Mouse (Mus musculus) embryonic facial prominence, embryonic 10.5 days (tissue): ENCODE measurements around the gene Bcdin3d. TPM values are rescaled to one million over a fixed set of nuclear protein-coding genes. Genes with fewer than 3 reads are reported as not detected.

Source experiments
- DNase-seq: peaks from one replicate; pipeline ENCODE4 v3.0.0-alpha.2; 2017; ENCODE audit warnings: low spot score
- H3K27ac ChIP-seq: fragments of 300-500 bp; sonication (generic); replicated peaks from 2 replicates; pipeline ENCODE4 v1.5.1; 2016; ENCODE audit warnings: mild to moderate bottlenecking
- H3K27me3 ChIP-seq: fragments of 300-500 bp; sonication (generic); replicated peaks from 2 replicates; pipeline ENCODE4 v1.6.1; 2016; ENCODE audit warnings: low read depth, mild to moderate bottlenecking; ENCODE audit not compliant: poor library complexity, severe bottlenecking
- H3K36me3 ChIP-seq: fragments of 300-500 bp; sonication (generic); replicated peaks from 2 replicates; pipeline ENCODE4 v1.6.1; 2016; ENCODE audit warnings: mild to moderate bottlenecking, moderate library complexity
- H3K4me1 ChIP-seq: fragments of 300-500 bp; sonication (generic); 2 replicates; pipeline ENCODE4 v1.6.1; 2016
- H3K4me3 ChIP-seq: fragments of 300-500 bp; sonication (generic); 2 replicates; pipeline ENCODE4 v1.5.1; 2016; ENCODE audit warnings: mild to moderate bottlenecking, moderate library complexity
- H3K9me3 ChIP-seq: fragments of 300-500 bp; sonication (generic); 2 replicates; pipeline ENCODE4 v1.6.1; 2016; ENCODE audit warnings: mild to moderate bottlenecking
- WGBS: fragments of 180-500 bp; shearing (Covaris S2); methylation state at CpG from one replicate; pipeline ENCODE4 v1.1.7; 2016; 5-methylcytosine and 5-hydroxymethylcytosine counted together
- polyA plus RNA-seq: library from polyadenylated mRNA; unstranded; fragments of >200 nt; fragmentation: Nextera tagmentation; extraction: Ambion mirVana; gene quantifications from 2 replicates; pipeline ENCODE4 v1.2.1, GENCODE M21; 2016

The Bcdin3d gene
- polyA plus RNA-seq, 1 experiment from 2014 or later, result 16.0 TPM

- no peaks in the 10 kb centered on the region for H3K9me3 ChIP-seq
- H3K4me3 ChIP-seq, result no peak overlapping the region
- H3K27me3 ChIP-seq, result no peaks in the 10 kb centered on the region
- WGBS, result 95% methylated on average over 10 of the region's 10 CpGs
- H3K4me1 ChIP-seq, result peaks cover 37% of the 10 kb centered on the region
- H3K36me3 ChIP-seq, result peaks cover 91% of the 10 kb centered on the region
- H3K27ac ChIP-seq, result 0 out of 2 replicates have a peak overlapping the region, but pooled peaks have one; percentile 30
- DNase-seq, result no peak
Measured at GRCm38 (mm10) chr15:99431063-99431462, 43.5 kb downstream of the Bcdin3d start.

- Histone ChIP-seq H3K36me3 (peaks cover 94% of the 10 kb centered on the region), H3K9me3 (no peaks in the 10 kb centered on the region)
Measured at GRCm38 (mm10) chr15:99430394-99430793, 44.1 kb downstream of the Bcdin3d start.

GRCm38 (mm10) chr15:99423884-99424283 lies 50.6 kb downstream of the Bcdin3d start:
- Histone ChIP-seq H3K27me3 (no peaks in the 10 kb centered on the region), H3K4me1 (peaks cover 30% of the 10 kb centered on the region), H3K4me3 (no peak overlapping the region), H3K9me3 (no peaks in the 10 kb centered on the region), H3K27ac (peak overlapping the region; percentile 36; the same call in 1 of the 2 replicates), H3K36me3 (peaks cover 77% of the 10 kb centered on the region)
- DNase-seq, result no peak
- WGBS, result 93% methylated on average over 9 of the region's 9 CpGs

More at GRCm38 (mm10) chr15:99430394-99430793, 44.1 kb downstream of the Bcdin3d start:
- WGBS, result 86% methylated on average over 8 of the region's 8 CpGs
- H3K4me3 ChIP-seq, result no peak overlapping the region
- no peak for DNase-seq
- H3K27ac ChIP-seq, result peak overlapping the region; percentile 30
- H3K27me3 ChIP-seq, result no peaks in the 10 kb centered on the region
- peaks cover 32% of the 10 kb centered on the region for H3K4me1 ChIP-seq

- DNase-seq, result no peak
- Histone ChIP-seq H3K27ac (no peak overlapping the region; the same call in 1 of the 2 replicates), H3K4me1 (peaks cover 30% of the 10 kb centered on the region), H3K36me3 (peaks cover 70% of the 10 kb centered on the region), H3K27me3 (no peaks in the 10 kb centered on the region), H3K4me3 (no peak overlapping the region), H3K9me3 (no peaks in the 10 kb centered on the region)
- WGBS, result 94% methylated on average over 10 of the region's 10 CpGs
Measured at GRCm38 (mm10) chr15:99423131-99423530, 51.4 kb downstream of the Bcdin3d start.

GRCm38 (mm10) chr15:99422551-99422950 lies 52.0 kb downstream of the Bcdin3d start:
- WGBS, result 92% methylated on average over 23 of the region's 23 CpGs
- peaks cover 35% of the 10 kb centered on the region for H3K4me1 ChIP-seq
- no peak for DNase-seq
- H3K9me3 ChIP-seq, result no peaks in the 10 kb centered on the region
- H3K27me3 ChIP-seq, result no peaks in the 10 kb centered on the region
- H3K27ac ChIP-seq, result peak overlapping the region; percentile 66
- H3K36me3 ChIP-seq, result peaks cover 64% of the 10 kb centered on the region
- H3K4me3 ChIP-seq, result no peak overlapping the region

GRCm38 (mm10) chr15:99421676-99422075 lies 52.9 kb downstream of the Bcdin3d start:
- peaks cover 55% of the 10 kb centered on the region for H3K36me3 ChIP-seq
- no peak overlapping the region for H3K4me3 ChIP-seq

GRCm38 (mm10) chr15:99421152-99421551 lies 53.4 kb downstream of the Bcdin3d start:
- peak overlapping the region; percentile 35; the same call in 1 of the 2 replicates for H3K4me3 ChIP-seq
- DNase-seq, result peak; percentile 52
- WGBS, result 74% methylated on average over 9 of the region's 9 CpGs

More at GRCm38 (mm10) chr15:99421676-99422075, 52.9 kb downstream of the Bcdin3d start:
- H3K27ac ChIP-seq, result peak overlapping the region; percentile 84
- no peak for DNase-seq
- H3K27me3 ChIP-seq, result no peaks in the 10 kb centered on the region
- WGBS, result 86% methylated on average over 8 of the region's 8 CpGs
- peaks cover 39% of the 10 kb centered on the region for H3K4me1 ChIP-seq
- H3K9me3 ChIP-seq, result no peaks in the 10 kb centered on the region

GRCm38 (mm10) chr15:99420521-99421014 lies 54.0 kb downstream of the Bcdin3d start:
- WGBS, result 14% methylated on average over 12 of the region's 12 CpGs
- H3K27ac ChIP-seq, result peak overlapping the region; percentile 84
- peaks cover 43% of the 10 kb centered on the region for H3K4me1 ChIP-seq
- DNase-seq, result peak; percentile 89
- H3K36me3 ChIP-seq, result peaks cover 44% of the 10 kb centered on the region
- H3K27me3 ChIP-seq, result no peaks in the 10 kb centered on the region
- peak overlapping the region; percentile 35 for H3K4me3 ChIP-seq
- H3K9me3 ChIP-seq, result no peaks in the 10 kb centered on the region

More at GRCm38 (mm10) chr15:99421152-99421551, 53.4 kb downstream of the Bcdin3d start:
- peaks cover 42% of the 10 kb centered on the region for H3K4me1 ChIP-seq
- H3K36me3 ChIP-seq, result peaks cover 50% of the 10 kb centered on the region
- H3K9me3 ChIP-seq, result no peaks in the 10 kb centered on the region
- H3K27ac ChIP-seq, result peak overlapping the region; percentile 84
- no peaks in the 10 kb centered on the region for H3K27me3 ChIP-seq

GRCm38 (mm10) chr15:99420101-99420500 lies 54.4 kb downstream of the Bcdin3d start:
- peak overlapping the region; percentile 35; the same call in 1 of the 2 replicates for H3K4me3 ChIP-seq

More at GRCm38 (mm10) chr15:99420101-99420500, 54.4 kb downstream of the Bcdin3d start:
- Histone ChIP-seq H3K27ac (peak overlapping the region; percentile 84), H3K36me3 (peaks cover 40% of the 10 kb centered on the region), H3K27me3 (no peaks in the 10 kb centered on the region), H3K4me1 (peaks cover 43% of the 10 kb centered on the region), H3K9me3 (no peaks in the 10 kb centered on the region)
- no peak for DNase-seq
- 44% methylated on average over 5 of the region's 5 CpGs for WGBS

Other genes with a start within 250 kb of the Bcdin3d start
- gene Kcnh3, start 249.9 kb downstream of the Bcdin3d start, polyA plus RNA-seq, result 0.25 TPM in 2 replicates
- 185 and 189 TPM in 2 replicates for gene Mcrs1, start 222.8 kb downstream of the Bcdin3d start, polyA plus RNA-seq
- 72.3 and 76.1 TPM in 2 replicates for gene Prpf40b, start 179.6 kb downstream of the Bcdin3d start, polyA plus RNA-seq
- gene Fam186b, start 178.8 kb downstream of the Bcdin3d start, polyA plus RNA-seq, result 0.30 TPM in 1 of 2 replicates, not detected in the other
- gene Fmnl3, start 104.2 kb downstream of the Bcdin3d start, polyA plus RNA-seq, result 24.4 and 25.6 TPM in 2 replicates
- gene Tmbim6, start 81.8 kb downstream of the Bcdin3d start, polyA plus RNA-seq, result 262 and 273 TPM in 2 replicates
- 14.1 and 15.1 TPM in 2 replicates for gene Nckap5l, start 17.0 kb downstream of the Bcdin3d start, polyA plus RNA-seq
- gene Faim2, start 53.4 kb upstream of the Bcdin3d start, polyA plus RNA-seq, result 0.45 and 0.74 TPM in 2 replicates
- gene Aqp2, start 104.3 kb upstream of the Bcdin3d start, polyA plus RNA-seq, result not detected in 2 replicates
- 0.10 TPM in 1 of 2 replicates, not detected in the other for gene Aqp5, start 116.1 kb upstream of the Bcdin3d start, polyA plus RNA-seq
- gene Aqp6, start 126.7 kb upstream of the Bcdin3d start, polyA plus RNA-seq, result 0.10 TPM in 1 of 2 replicates, not detected in the other
- gene Racgap1, start 176.9 kb upstream of the Bcdin3d start, polyA plus RNA-seq, result 146 TPM in 2 replicates
- 3.2 and 4.9 TPM in 2 replicates for gene Asic1, start 195.6 kb upstream of the Bcdin3d start, polyA plus RNA-seq
- gene Smarcd1, start 227.4 kb upstream of the Bcdin3d start, polyA plus RNA-seq, result 83.3 and 89.1 TPM in 2 replicates
- not detected in 2 replicates for gene Gm17349, start 230.8 kb upstream of the Bcdin3d start, polyA plus RNA-seq
- gene Gpd1, start 242.8 kb upstream of the Bcdin3d start, polyA plus RNA-seq, result 0.42 and 0.55 TPM in 2 replicates